Mouse (Mus musculus): Measurements from ENCODE around the gene Zfp706.
A peak's percentile ranks its signal among the peaks of the same experiment; 100 is the strongest.

Gene Zfp706

GRCm38 (mm10) chr15:36979159-36979487, 28.4 kb downstream of the Zfp706 start:
- no peak for DNase-seq (ENCODE audit: low read depth, low spot score)

- DNase-seq (ENCODE audit: low read depth, low spot score) = no peak
Observed at GRCm38 (mm10) chr15:36977823-36978222, 29.8 kb downstream of the Zfp706 start.

- DNase-seq (ENCODE audit: low read depth, low spot score) = no peak
Observed at GRCm38 (mm10) chr15:36975690-36976089, 31.9 kb downstream of the Zfp706 start.

GRCm38 (mm10) chr15:36975256-36975620, 32.3 kb downstream of the Zfp706 start:
- DNase-seq (ENCODE audit: low read depth, low spot score) = no peak

GRCm38 (mm10) chr15:36974614-36975255, 32.8 kb downstream of the Zfp706 start:
- no peak for DNase-seq (ENCODE audit: low read depth, low spot score)

GRCm38 (mm10) chr15:36973714-36974113, 33.9 kb downstream of the Zfp706 start:
- DNase-seq (ENCODE audit: low read depth, low spot score) = no peak

- no peak for DNase-seq (ENCODE audit: low read depth, low spot score)
Observed at GRCm38 (mm10) chr15:36973290-36973689, 34.3 kb downstream of the Zfp706 start.

GRCm38 (mm10) chr15:36969794-36970193, 37.8 kb downstream of the Zfp706 start:
- DNase-seq (ENCODE audit: low read depth, low spot score) = peak; percentile 86

GRCm38 (mm10) chr15:36968295-36968694, 39.3 kb downstream of the Zfp706 start:
- DNase-seq (ENCODE audit: low read depth, low spot score) = no peak

GRCm38 (mm10) chr15:36967381-36968211, 40.0 kb downstream of the Zfp706 start:
- peak; percentile 84 for DNase-seq (ENCODE audit: low read depth, low spot score)

GRCm38 (mm10) chr15:36966940-36967339, 40.6 kb downstream of the Zfp706 start:
- peak; percentile 49 for DNase-seq (ENCODE audit: low read depth, low spot score)

- no peak for DNase-seq (ENCODE audit: low read depth, low spot score)
Observed at GRCm38 (mm10) chr15:36966466-36966865, 41.1 kb downstream of the Zfp706 start.

- DNase-seq (ENCODE audit: low read depth, low spot score) = no peak
Observed at GRCm38 (mm10) chr15:36965743-36966142, 41.8 kb downstream of the Zfp706 start.

- peak; percentile 53 for DNase-seq (ENCODE audit: low read depth, low spot score)
Observed at GRCm38 (mm10) chr15:36962931-36963330, 44.6 kb downstream of the Zfp706 start.

GRCm38 (mm10) chr15:36960876-36961237, 46.7 kb downstream of the Zfp706 start:
- DNase-seq (ENCODE audit: low read depth, low spot score) = no peak

GRCm38 (mm10) chr15:36960010-36960875, 47.3 kb downstream of the Zfp706 start:
- peak; percentile 83 for DNase-seq (ENCODE audit: low read depth, low spot score)

- DNase-seq (ENCODE audit: low read depth, low spot score) = no peak
Observed at GRCm38 (mm10) chr15:36956221-36956620, 51.4 kb downstream of the Zfp706 start.

- no peak for DNase-seq (ENCODE audit: low read depth, low spot score)
Observed at GRCm38 (mm10) chr15:36950258-36950657, 57.3 kb downstream of the Zfp706 start.

GRCm38 (mm10) chr15:36948866-36949546, 58.6 kb downstream of the Zfp706 start:
- peak; percentile 53 for DNase-seq (ENCODE audit: low read depth, low spot score)
